Mouse (Mus musculus): Measurements from ENCODE around the gene Fat4. TPM values are rescaled to one million over a fixed set of nuclear protein-coding genes. Genes with fewer than 3 reads are reported as not detected.
A peak's percentile ranks its signal among the peaks of the same experiment; 100 is the strongest.

Fat4 gene
- 2.4 and 2.6 TPM in 2 replicates for polyA plus RNA-seq (2015; fragmentation: Nextera tagmentation; extraction: Ambion mirVana)

DNA sequence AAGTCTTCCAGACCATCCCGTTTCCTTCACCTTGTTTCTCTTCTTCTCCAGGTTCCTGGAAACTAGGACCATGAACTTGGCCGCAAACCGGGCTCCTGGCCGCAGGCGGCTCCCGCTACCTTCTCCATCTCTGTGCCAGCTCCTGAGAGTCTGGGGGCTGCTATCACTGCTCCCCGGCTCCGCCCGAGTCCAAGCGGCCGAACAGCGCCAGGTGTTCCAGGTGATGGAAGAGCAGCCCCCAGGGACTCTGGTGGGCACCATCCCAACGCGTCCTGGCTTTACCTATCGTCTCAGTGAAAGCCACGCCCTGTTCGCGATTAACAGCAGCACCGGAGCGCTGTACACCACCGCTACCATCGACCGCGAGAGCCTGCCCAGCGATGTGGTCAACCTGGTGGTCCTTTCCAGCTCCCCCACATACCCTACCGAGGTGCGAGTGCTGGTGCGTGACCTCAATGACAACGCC lies at the start of gene Fat4:
Fat4 (plus strand) TSS at position 51 of the 466 bp plus-strand sequence.
- Histone ChIP-seq H3K4me1 (replicated peaks; ENCODE audit: control insufficient read depth, insufficient read depth) (0 out of 2 replicates have a peak, but pooled peaks cover 3% of the 10 kb centered on the region), H3K9ac (ENCODE audit: low read length) (peak within 1 kb of the TSS; percentile 75), H3K4me3 (ENCODE audit: low read depth, low read length) (peak within 1 kb of the TSS; percentile 75), H3K4me2 (replicated peaks; ENCODE audit: low read depth) (peak within 1 kb of the TSS; percentile 93), H3K27me3 (ENCODE audit: control insufficient read depth, insufficient read depth, low read length) (0 out of 2 replicates have a peak, but pooled peaks cover 2% of the 10 kb centered on the region), H3K36me3 (ENCODE audit: control insufficient read depth, insufficient read depth, low read length) (no peaks in the 10 kb centered on the region), H3K9me3 (ENCODE audit: control insufficient read depth, low read length) (no peaks in the 10 kb centered on the region), H3K27ac (replicated peaks) (peak within 1 kb of the TSS; percentile 90)
- TF ChIP-seq CTCF (IDR thresholded peaks at IDR 0.05; ENCODE audit: low read depth) = no peak
- WGBS = under 1% methylated on average over 29 of the region's 29 CpGs
- no peak for ATAC-seq (ENCODE audit: low FRiP score, low TSS enrichment)
- DNase-seq (ENCODE audit: low spot score) = peak; percentile 23

- TF ChIP-seq EP300 (optimal IDR thresholded peaks at IDR 0.05) = no peak
- no peak for TF ChIP-seq CTCF (IDR thresholded peaks at IDR 0.05; ENCODE audit: low read depth)
- WGBS = 46% methylated on average over 2 of the region's 2 CpGs
- Histone ChIP-seq H3K36me3 (ENCODE audit: control insufficient read depth, insufficient read depth, low read length) (no peaks in the 10 kb centered on the region), H3K27ac (replicated peaks) (no peak overlapping the region), H3K4me2 (replicated peaks; ENCODE audit: low read depth) (no peak overlapping the region), H3K4me1 (replicated peaks; ENCODE audit: control insufficient read depth, insufficient read depth) (no peaks in the 10 kb centered on the region), H3K9me3 (ENCODE audit: control insufficient read depth, low read length) (no peaks in the 10 kb centered on the region), H3K27me3 (ENCODE audit: control insufficient read depth, insufficient read depth, low read length) (no peaks in the 10 kb centered on the region), H3K9ac (ENCODE audit: low read length) (no peak overlapping the region), H3K4me3 (ENCODE audit: low read depth, low read length) (no peak overlapping the region)
- DNase-seq (ENCODE audit: low spot score) (no peak), ATAC-seq (ENCODE audit: low FRiP score, low TSS enrichment) (no peak)
Measured at GRCm38 (mm10) chr3:38839438-38839837, 47.3 kb upstream of the Fat4 start.

- ATAC-seq (ENCODE audit: low FRiP score, low TSS enrichment) = no peak
- Histone ChIP-seq H3K4me1 (replicated peaks; ENCODE audit: control insufficient read depth, insufficient read depth) (no peaks in the 10 kb centered on the region), H3K4me2 (replicated peaks; ENCODE audit: low read depth) (no peak overlapping the region), H3K36me3 (ENCODE audit: control insufficient read depth, insufficient read depth, low read length) (no peaks in the 10 kb centered on the region), H3K27me3 (ENCODE audit: control insufficient read depth, insufficient read depth, low read length) (no peaks in the 10 kb centered on the region), H3K27ac (replicated peaks) (no peak overlapping the region), H3K4me3 (ENCODE audit: low read depth, low read length) (no peak overlapping the region), H3K9me3 (ENCODE audit: control insufficient read depth, low read length) (no peaks in the 10 kb centered on the region), H3K9ac (ENCODE audit: low read length) (no peak overlapping the region)
- DNase-seq (ENCODE audit: low spot score) = no peak
- TF ChIP-seq EP300 (optimal IDR thresholded peaks at IDR 0.05) (no peak), CTCF (IDR thresholded peaks at IDR 0.05; ENCODE audit: low read depth) (no peak)
- WGBS = 87% methylated on average over 7 of the region's 7 CpGs
Measured at GRCm38 (mm10) chr3:38843000-38843538, 43.7 kb upstream of the Fat4 start.

- Histone ChIP-seq H3K27ac (replicated peaks) (no peak overlapping the region), H3K9ac (ENCODE audit: low read length) (no peak overlapping the region), H3K4me1 (replicated peaks; ENCODE audit: control insufficient read depth, insufficient read depth) (no peaks in the 10 kb centered on the region), H3K27me3 (ENCODE audit: control insufficient read depth, insufficient read depth, low read length) (no peaks in the 10 kb centered on the region), H3K36me3 (ENCODE audit: control insufficient read depth, insufficient read depth, low read length) (no peaks in the 10 kb centered on the region), H3K4me3 (ENCODE audit: low read depth, low read length) (no peak overlapping the region), H3K4me2 (replicated peaks; ENCODE audit: low read depth) (no peak overlapping the region), H3K9me3 (ENCODE audit: control insufficient read depth, low read length) (no peaks in the 10 kb centered on the region)
- no peak for TF ChIP-seq EP300 (optimal IDR thresholded peaks at IDR 0.05)
- peak; percentile 38 for TF ChIP-seq CTCF (IDR thresholded peaks at IDR 0.05; ENCODE audit: low read depth)
- DNase-seq (ENCODE audit: low spot score) = no peak
- no peak for ATAC-seq (ENCODE audit: low FRiP score, low TSS enrichment)
- 47% methylated on average over 11 of the region's 11 CpGs for WGBS
Measured at GRCm38 (mm10) chr3:38846602-38847382, 39.9 kb upstream of the Fat4 start.

DNA sequence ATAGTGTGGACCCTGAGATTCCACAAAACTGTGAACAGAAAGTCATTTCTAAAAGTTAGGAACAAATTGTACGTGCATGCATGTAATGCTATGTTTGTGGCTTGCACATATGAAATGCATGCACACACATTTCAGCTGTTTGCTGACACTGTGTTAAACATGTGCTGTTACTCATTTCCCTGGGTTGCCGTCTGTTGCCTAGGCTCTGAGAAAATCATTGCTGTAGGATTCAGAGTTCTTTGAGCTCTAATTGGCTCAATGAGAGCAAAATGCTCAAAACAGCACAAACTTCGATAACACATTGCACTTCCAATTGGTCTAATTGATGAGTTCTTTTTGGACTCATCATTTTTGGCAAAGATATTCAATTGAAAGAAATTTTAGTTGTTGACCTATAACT lies 37.7 kb upstream of the Fat4 start:
- H3K4me1 ChIP-seq (replicated peaks; ENCODE audit: control insufficient read depth, insufficient read depth) = no peaks in the 10 kb centered on the region
- ATAC-seq (ENCODE audit: low FRiP score, low TSS enrichment) = no peak
- no peak for DNase-seq (ENCODE audit: low spot score)
- TF ChIP-seq CTCF (IDR thresholded peaks at IDR 0.05; ENCODE audit: low read depth) = no peak
- no peak for TF ChIP-seq EP300 (optimal IDR thresholded peaks at IDR 0.05)
- WGBS = 74% methylated on average over 3 of the region's 3 CpGs
- H3K4me2 ChIP-seq (replicated peaks; ENCODE audit: low read depth) = no peak overlapping the region
- H3K4me3 ChIP-seq (ENCODE audit: low read depth, low read length) = no peak overlapping the region
- H3K9me3 ChIP-seq (ENCODE audit: control insufficient read depth, low read length) = no peaks in the 10 kb centered on the region
- H3K9ac ChIP-seq (ENCODE audit: low read length) = no peak overlapping the region
- no peaks in the 10 kb centered on the region for H3K36me3 ChIP-seq (ENCODE audit: control insufficient read depth, insufficient read depth, low read length)
- H3K27me3 ChIP-seq (ENCODE audit: control insufficient read depth, insufficient read depth, low read length) = no peaks in the 10 kb centered on the region
- H3K27ac ChIP-seq (replicated peaks) = no peak overlapping the region

DNA sequence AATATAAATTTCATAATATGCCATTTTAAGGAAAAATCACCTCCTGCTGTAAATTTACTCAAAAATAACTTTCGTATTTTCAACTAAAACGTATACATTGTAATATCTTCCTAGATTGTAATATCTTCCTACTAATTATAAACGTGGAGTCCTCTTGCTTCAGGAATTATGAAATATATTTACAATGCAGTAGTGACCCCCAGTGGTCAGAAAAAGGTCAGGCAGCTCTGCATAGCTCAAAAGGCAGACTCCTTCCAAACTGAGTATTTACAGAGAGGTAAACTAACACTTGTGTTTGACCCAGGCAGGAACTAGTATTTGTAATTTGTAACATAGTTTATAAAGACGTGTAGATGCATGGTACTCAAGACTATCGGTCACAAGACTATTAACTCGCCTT lies 37.2 kb upstream of the Fat4 start:
- Histone ChIP-seq H3K4me2 (replicated peaks; ENCODE audit: low read depth) (no peak overlapping the region), H3K36me3 (ENCODE audit: control insufficient read depth, insufficient read depth, low read length) (no peaks in the 10 kb centered on the region), H3K27ac (replicated peaks) (no peak overlapping the region), H3K4me3 (ENCODE audit: low read depth, low read length) (no peak overlapping the region), H3K27me3 (ENCODE audit: control insufficient read depth, insufficient read depth, low read length) (no peaks in the 10 kb centered on the region), H3K9ac (ENCODE audit: low read length) (no peak overlapping the region), H3K4me1 (replicated peaks; ENCODE audit: control insufficient read depth, insufficient read depth) (no peaks in the 10 kb centered on the region), H3K9me3 (ENCODE audit: control insufficient read depth, low read length) (no peaks in the 10 kb centered on the region)
- WGBS = 19% methylated on average over 6 of the region's 6 CpGs
- ATAC-seq (ENCODE audit: low FRiP score, low TSS enrichment) (no peak), DNase-seq (ENCODE audit: low spot score) (peak; percentile 28)
- TF ChIP-seq CTCF (IDR thresholded peaks at IDR 0.05; ENCODE audit: low read depth) (peak; percentile 85), EP300 (optimal IDR thresholded peaks at IDR 0.05) (no peak)
